Mouse (Mus musculus) heart, postnatal 0 days (tissue): ENCODE measurements at regions not wholly inside any gene's neighbourhood (a gene's known extent, or its start where the extent isn't known, plus 50 kb on each side); places are given as distances from the start of the nearest gene placed in this dataset.

Experiments used
- ATAC-seq: fragments of 200-750 bp; cut with Nextera tagmentation; 2 replicates; pipeline ENCODE4 v1.8.0; 2017; ENCODE audit warnings: low read depth, moderate number of reproducible peaks, moderate library complexity; ENCODE audit not compliant: insufficient read depth
- DNase-seq: peaks from one replicate; pipeline ENCODE4 v3.0.0-alpha.2; 2016; ENCODE audit warnings: low spot score
- H3K27ac ChIP-seq: fragments of 300-500 bp; sonication (generic); 2 replicates; pipeline ENCODE4 v1.5.1; 2014; ENCODE audit warnings: low read depth, mild to moderate bottlenecking
- H3K27me3 ChIP-seq: fragments of 300-500 bp; sonication (generic); 2 replicates; pipeline ENCODE4 v1.6.1; 2014; ENCODE audit warnings: low read length, mixed read lengths; ENCODE audit not compliant: control insufficient read depth, insufficient read depth
- H3K36me3 ChIP-seq: fragments of 300-500 bp; sonication (generic); replicated peaks from 2 replicates; pipeline ENCODE4 v1.6.1; 2014; ENCODE audit warnings: low read length, mixed read lengths; ENCODE audit not compliant: control insufficient read depth, insufficient read depth
- H3K4me1 ChIP-seq: fragments of 300-500 bp; sonication (generic); 2 replicates; pipeline ENCODE4 v1.6.1; 2014; ENCODE audit warnings: antibody characterized with exemption; ENCODE audit not compliant: control insufficient read depth, insufficient read depth
- H3K4me2 ChIP-seq: fragments of 300-500 bp; sonication (generic); 2 replicates; pipeline ENCODE4 v1.6.1; 2014; ENCODE audit warnings: low read depth, mild to moderate bottlenecking, low read length, moderate library complexity
- H3K4me3 ChIP-seq: fragments of 300-500 bp; sonication (generic); 2 replicates; pipeline ENCODE4 v1.5.1; 2014; ENCODE audit warnings: low read depth, low read length
- H3K9ac ChIP-seq: fragments of 300-500 bp; sonication (generic); replicated peaks from 2 replicates; pipeline ENCODE4 v1.6.1; 2014; ENCODE audit warnings: low read depth, low read length, mixed read lengths
- H3K9me3 ChIP-seq: fragments of 300-500 bp; sonication (generic); replicated peaks from 2 replicates; pipeline ENCODE4 v1.6.1; 2016; ENCODE audit warnings: low read length; ENCODE audit not compliant: control insufficient read depth
- CTCF ChIP-seq: IDR thresholded peaks from 2 replicates; pipeline ENCODE4 v1.5.1; 2016; ENCODE audit warnings: antibody characterized with exemption, control low read depth, low read depth
- EP300 ChIP-seq: IDR thresholded peaks from 2 replicates; pipeline ENCODE4 v1.6.1; 2016; ENCODE audit warnings: antibody characterized with exemption, low read depth
- WGBS: fragments of 180-500 bp; shearing (Covaris S2); extraction: QIAGEN DNeasy Blood & Tissue Kit; methylation state at CpG from one replicate; pipeline ENCODE4 v1.1.7; 2014; 5-methylcytosine and 5-hydroxymethylcytosine counted together

- Histone ChIP-seq H3K27ac (no peak overlapping the region), H3K27me3 (no peaks in the 10 kb centered on the region), H3K4me2 (no peak overlapping the region), H3K36me3 (no peaks in the 10 kb centered on the region), H3K9ac (no peak overlapping the region), H3K4me3 (no peak overlapping the region), H3K4me1 (peaks cover 19% of the 10 kb centered on the region; the same call in 1 of the 2 replicates), H3K9me3 (no peaks in the 10 kb centered on the region)
- 81% methylated on average over 8 of the region's 8 CpGs for WGBS
- TF ChIP-seq EP300 (no peak), CTCF (no peak)
- DNase-seq (no peak), ATAC-seq (no peak)
Observed at GRCm38 (mm10) chr8:126756300-126757097, 162.7 kb upstream of the Irf2bp2 start.

GRCm38 (mm10) chr8:126755669-126756068, 161.9 kb upstream of the Irf2bp2 start:
- H3K4me1 ChIP-seq, result peaks cover 19% of the 10 kb centered on the region; the same call in 1 of the 2 replicates
- no peak overlapping the region for H3K9ac ChIP-seq
- H3K27me3 ChIP-seq, result no peaks in the 10 kb centered on the region
- no peaks in the 10 kb centered on the region for H3K9me3 ChIP-seq
- no peak overlapping the region for H3K4me2 ChIP-seq
- TF ChIP-seq EP300 (no peak), CTCF (no peak)
- no peak overlapping the region for H3K27ac ChIP-seq
- no peak overlapping the region for H3K4me3 ChIP-seq
- H3K36me3 ChIP-seq, result no peaks in the 10 kb centered on the region
- WGBS, result 89% methylated on average over 5 of the region's 5 CpGs
- DNase-seq (no peak), ATAC-seq (no peak)

- TF ChIP-seq EP300, result no peak
- TF ChIP-seq CTCF, result no peak
- H3K4me3 ChIP-seq, result no peak overlapping the region
- no peak overlapping the region for H3K27ac ChIP-seq
- H3K9me3 ChIP-seq, result no peaks in the 10 kb centered on the region
- H3K4me1 ChIP-seq, result peaks cover 15% of the 10 kb centered on the region; the same call in 1 of the 2 replicates
- WGBS, result 78% methylated on average over 8 of the region's 8 CpGs
- DNase-seq, result no peak
- no peaks in the 10 kb centered on the region for H3K27me3 ChIP-seq
- no peak overlapping the region for H3K9ac ChIP-seq
- no peaks in the 10 kb centered on the region for H3K36me3 ChIP-seq
- H3K4me2 ChIP-seq, result no peak overlapping the region
- ATAC-seq, result no peak
Observed at GRCm38 (mm10) chr8:126754361-126754809, 160.6 kb upstream of the Irf2bp2 start.

- H3K27me3 ChIP-seq, result no peaks in the 10 kb centered on the region
- no peak for DNase-seq
- 0 out of 2 replicates have a peak, but pooled peaks cover 10% of the 10 kb centered on the region for H3K4me1 ChIP-seq
- no peak overlapping the region for H3K4me2 ChIP-seq
- H3K9ac ChIP-seq, result no peak overlapping the region
- no peak for TF ChIP-seq CTCF
- TF ChIP-seq EP300, result no peak
- no peak overlapping the region for H3K27ac ChIP-seq
- ATAC-seq, result no peak
- 81% methylated on average over 4 of the region's 4 CpGs for WGBS
- H3K36me3 ChIP-seq, result no peaks in the 10 kb centered on the region
- H3K4me3 ChIP-seq, result no peak overlapping the region
- no peaks in the 10 kb centered on the region for H3K9me3 ChIP-seq
Observed at GRCm38 (mm10) chr8:126753059-126753855, 159.5 kb upstream of the Irf2bp2 start.

GRCm38 (mm10) chr8:126751416-126752140, 157.8 kb upstream of the Irf2bp2 start:
- no peak overlapping the region for H3K27ac ChIP-seq
- no peaks in the 10 kb centered on the region for H3K9me3 ChIP-seq
- DNase-seq (no peak), ATAC-seq (no peak)
- H3K27me3 ChIP-seq, result no peaks in the 10 kb centered on the region
- WGBS, result 70% methylated on average over 6 of the region's 6 CpGs
- H3K4me3 ChIP-seq, result no peak overlapping the region
- TF ChIP-seq CTCF (no peak), EP300 (no peak)
- H3K4me1 ChIP-seq, result 0 out of 2 replicates have a peak, but pooled peaks cover 4% of the 10 kb centered on the region
- H3K36me3 ChIP-seq, result no peaks in the 10 kb centered on the region
- H3K4me2 ChIP-seq, result no peak overlapping the region
- no peak overlapping the region for H3K9ac ChIP-seq
